Mouse (Mus musculus): ENCODE data around the gene Ptpn1. TPM values are rescaled to one million over a fixed set of nuclear protein-coding genes. Genes with fewer than 3 reads are reported as not detected.

Ptpn1 gene
- polyA plus RNA-seq, 1 experiment from 2014 or later, result 57.4 TPM

GRCm38 (mm10) chr2:167925841-167926800, 5.7 kb upstream of the Ptpn1 start:
- Histone ChIP-seq H3K9ac (ENCODE audit: low read length) (no peak overlapping the region), H3K27me3 (ENCODE audit: control insufficient read depth, insufficient read depth, low read length) (no peaks in the 10 kb centered on the region), H3K4me1 (ENCODE audit: control insufficient read depth, insufficient read depth, low read length) (no peaks in the 10 kb centered on the region), H3K4me2 (ENCODE audit: low read depth, severe bottlenecking) (no peak overlapping the region), H3K9me3 (ENCODE audit: control insufficient read depth, low read length) (no peaks in the 10 kb centered on the region), H3K4me3 (ENCODE audit: low read depth, low read length) (no peak overlapping the region), H3K27ac (replicated peaks; ENCODE audit: low read depth, low read length) (no peak overlapping the region), H3K36me3 (ENCODE audit: control insufficient read depth, insufficient read depth, low read length) (no peaks in the 10 kb centered on the region)
- no peak for DNase-seq (ENCODE audit: low spot score)
- WGBS, result 85% methylated on average over 11 of the region's 11 CpGs
- ATAC-seq (ENCODE audit: insufficient number of reproducible peaks, low FRiP score, low TSS enrichment, low read depth), result no peak

DNA sequence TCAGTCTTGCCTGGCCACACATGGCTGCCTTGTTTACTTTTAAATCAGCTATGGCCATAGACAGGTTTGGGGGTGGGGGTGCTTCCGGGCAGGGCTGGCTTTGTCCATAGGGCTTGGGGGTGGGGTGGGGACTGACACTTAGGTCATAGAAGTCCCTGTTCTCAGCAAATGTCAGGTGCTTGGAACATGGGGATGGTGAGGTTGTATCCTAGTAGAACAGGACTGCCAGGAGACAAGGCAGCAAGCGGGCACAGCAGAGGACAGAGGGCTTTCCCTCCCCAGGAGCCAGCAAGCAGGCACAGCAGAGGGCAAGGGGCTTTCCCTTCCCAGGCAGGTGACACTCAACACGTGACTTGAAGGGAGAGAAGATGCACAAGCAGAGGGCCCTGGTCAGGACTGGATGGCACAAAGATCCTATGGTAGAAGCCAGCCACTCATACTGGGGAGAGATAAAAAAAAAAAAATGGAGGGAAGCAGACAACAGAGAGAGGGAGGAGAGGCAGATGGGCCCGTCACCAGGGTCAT, 3.8 kb upstream of the Ptpn1 start:
- Histone ChIP-seq H3K4me3 (ENCODE audit: low read depth, low read length) (no peak overlapping the region), H3K9ac (ENCODE audit: low read length) (no peak overlapping the region), H3K27ac (replicated peaks; ENCODE audit: low read depth, low read length) (no peak overlapping the region), H3K27me3 (ENCODE audit: control insufficient read depth, insufficient read depth, low read length) (no peaks in the 10 kb centered on the region), H3K4me2 (ENCODE audit: low read depth, severe bottlenecking) (no peak overlapping the region), H3K9me3 (ENCODE audit: control insufficient read depth, low read length) (no peaks in the 10 kb centered on the region), H3K4me1 (ENCODE audit: control insufficient read depth, insufficient read depth, low read length) (peaks cover 5% of the 10 kb centered on the region), H3K36me3 (ENCODE audit: control insufficient read depth, insufficient read depth, low read length) (no peaks in the 10 kb centered on the region)
- ATAC-seq (ENCODE audit: insufficient number of reproducible peaks, low FRiP score, low TSS enrichment, low read depth) (no peak), DNase-seq (ENCODE audit: low spot score) (no peak)
- 80% methylated on average over 4 of the region's 4 CpGs for WGBS

DNA sequence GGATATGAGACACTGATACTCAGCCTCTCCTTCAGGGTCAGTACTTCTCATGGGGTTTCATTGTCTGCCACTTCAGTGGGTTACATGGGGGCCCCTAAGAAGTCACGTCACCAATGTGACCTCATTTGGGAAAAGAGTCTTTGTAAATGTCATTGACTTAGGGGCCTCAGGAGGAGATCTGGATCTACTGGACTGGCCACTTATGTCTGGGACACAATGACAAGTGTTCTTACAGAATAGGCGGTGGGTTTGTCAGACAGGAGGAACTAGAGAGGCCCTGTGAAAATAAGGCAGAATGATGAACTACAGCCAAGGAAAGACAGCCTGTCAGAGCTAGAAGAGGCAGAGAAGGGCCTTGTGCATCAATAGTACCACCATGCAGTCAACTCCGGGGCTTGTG, 2.9 kb upstream of the Ptpn1 start:
- H3K27ac ChIP-seq (replicated peaks; ENCODE audit: low read depth, low read length), result no peak overlapping the region
- no peak overlapping the region for H3K4me3 ChIP-seq (ENCODE audit: low read depth, low read length)
- no peak for ATAC-seq (ENCODE audit: insufficient number of reproducible peaks, low FRiP score, low TSS enrichment, low read depth)
- no peak for DNase-seq (ENCODE audit: low spot score)
- no peak overlapping the region for H3K9ac ChIP-seq (ENCODE audit: low read length)
- peaks cover 6% of the 10 kb centered on the region for H3K4me1 ChIP-seq (ENCODE audit: control insufficient read depth, insufficient read depth, low read length)
- H3K27me3 ChIP-seq (ENCODE audit: control insufficient read depth, insufficient read depth, low read length), result no peaks in the 10 kb centered on the region
- 82% methylated on average over 3 of the region's 3 CpGs for WGBS
- no peak overlapping the region for H3K4me2 ChIP-seq (ENCODE audit: low read depth, severe bottlenecking)
- H3K9me3 ChIP-seq (ENCODE audit: control insufficient read depth, low read length), result no peaks in the 10 kb centered on the region
- no peaks in the 10 kb centered on the region for H3K36me3 ChIP-seq (ENCODE audit: control insufficient read depth, insufficient read depth, low read length)

- WGBS, result 86% methylated on average over 3 of the region's 3 CpGs
- ATAC-seq (ENCODE audit: insufficient number of reproducible peaks, low FRiP score, low TSS enrichment, low read depth) (no peak), DNase-seq (ENCODE audit: low spot score) (no peak)
- Histone ChIP-seq H3K36me3 (ENCODE audit: control insufficient read depth, insufficient read depth, low read length) (no peaks in the 10 kb centered on the region), H3K4me2 (ENCODE audit: low read depth, severe bottlenecking) (no peak overlapping the region; the same call in 1 of the 2 replicates), H3K9ac (ENCODE audit: low read length) (no peak overlapping the region), H3K27me3 (ENCODE audit: control insufficient read depth, insufficient read depth, low read length) (no peaks in the 10 kb centered on the region), H3K4me1 (ENCODE audit: control insufficient read depth, insufficient read depth, low read length) (peaks cover 6% of the 10 kb centered on the region), H3K27ac (replicated peaks; ENCODE audit: low read depth, low read length) (no peak overlapping the region), H3K4me3 (ENCODE audit: low read depth, low read length) (no peak overlapping the region), H3K9me3 (ENCODE audit: control insufficient read depth, low read length) (no peaks in the 10 kb centered on the region)
Observed at GRCm38 (mm10) chr2:167930975-167931374, 882 bp upstream of the Ptpn1 start.

- DNase-seq (ENCODE audit: low spot score) (peak; percentile 40), ATAC-seq (ENCODE audit: insufficient number of reproducible peaks, low FRiP score, low TSS enrichment, low read depth) (peak; percentile 68)
- peaks cover 6% of the 10 kb centered on the region for H3K4me1 ChIP-seq (ENCODE audit: control insufficient read depth, insufficient read depth, low read length)
- H3K9me3 ChIP-seq (ENCODE audit: control insufficient read depth, low read length), result no peaks in the 10 kb centered on the region
- H3K9ac ChIP-seq (ENCODE audit: low read length), result peak overlapping the region; percentile 86
- H3K4me3 ChIP-seq (ENCODE audit: low read depth, low read length), result peak overlapping the region; percentile 92
- no peaks in the 10 kb centered on the region for H3K36me3 ChIP-seq (ENCODE audit: control insufficient read depth, insufficient read depth, low read length)
- WGBS, result under 1% methylated on average over 18 of the region's 18 CpGs
- peak overlapping the region; percentile 47; the same call in 1 of the 2 replicates for H3K27ac ChIP-seq (replicated peaks; ENCODE audit: low read depth, low read length)
- H3K4me2 ChIP-seq (ENCODE audit: low read depth, severe bottlenecking), result peak overlapping the region; percentile 90
- no peaks in the 10 kb centered on the region for H3K27me3 ChIP-seq (ENCODE audit: control insufficient read depth, insufficient read depth, low read length)
Observed at GRCm38 (mm10) chr2:167932727-167933231, 922 bp downstream of the Ptpn1 start.

- DNase-seq (ENCODE audit: low spot score) (no peak), ATAC-seq (ENCODE audit: insufficient number of reproducible peaks, low FRiP score, low TSS enrichment, low read depth) (no peak)
- Histone ChIP-seq H3K9ac (ENCODE audit: low read length) (peak overlapping the region; percentile 86; the same call in 1 of the 2 replicates), H3K9me3 (ENCODE audit: control insufficient read depth, low read length) (no peaks in the 10 kb centered on the region), H3K4me1 (ENCODE audit: control insufficient read depth, insufficient read depth, low read length) (peaks cover 6% of the 10 kb centered on the region), H3K27ac (replicated peaks; ENCODE audit: low read depth, low read length) (no peak overlapping the region), H3K4me3 (ENCODE audit: low read depth, low read length) (peak overlapping the region; percentile 92; the same call in 1 of the 2 replicates), H3K4me2 (ENCODE audit: low read depth, severe bottlenecking) (peak overlapping the region; percentile 90), H3K36me3 (ENCODE audit: control insufficient read depth, insufficient read depth, low read length) (no peaks in the 10 kb centered on the region), H3K27me3 (ENCODE audit: control insufficient read depth, insufficient read depth, low read length) (no peaks in the 10 kb centered on the region)
- WGBS, result 64% methylated on average over 7 of the region's 7 CpGs
Observed at GRCm38 (mm10) chr2:167933397-167933796, 1.5 kb downstream of the Ptpn1 start.

GRCm38 (mm10) chr2:167935956-167936355, 4.1 kb downstream of the Ptpn1 start:
- 84% methylated on average over 3 of the region's 3 CpGs for WGBS
- no peak overlapping the region for H3K27ac ChIP-seq (replicated peaks; ENCODE audit: low read depth, low read length)

GRCm38 (mm10) chr2:167938786-167939185, 6.9 kb downstream of the Ptpn1 start:
- no peaks in the 10 kb centered on the region for H3K9me3 ChIP-seq (ENCODE audit: control insufficient read depth, low read length)
- H3K4me1 ChIP-seq (ENCODE audit: control insufficient read depth, insufficient read depth, low read length), result peaks cover 36% of the 10 kb centered on the region
- no peak overlapping the region for H3K4me3 ChIP-seq (ENCODE audit: low read depth, low read length)
- no peaks in the 10 kb centered on the region for H3K36me3 ChIP-seq (ENCODE audit: control insufficient read depth, insufficient read depth, low read length)
- H3K27ac ChIP-seq (replicated peaks; ENCODE audit: low read depth, low read length), result no peak overlapping the region
- DNase-seq (ENCODE audit: low spot score), result no peak
- no peak for ATAC-seq (ENCODE audit: insufficient number of reproducible peaks, low FRiP score, low TSS enrichment, low read depth)
- no peaks in the 10 kb centered on the region for H3K27me3 ChIP-seq (ENCODE audit: control insufficient read depth, insufficient read depth, low read length)
- no peak overlapping the region for H3K4me2 ChIP-seq (ENCODE audit: low read depth, severe bottlenecking)
- WGBS, result 70% methylated on average over 3 of the region's 3 CpGs
- no peak overlapping the region for H3K9ac ChIP-seq (ENCODE audit: low read length)

More at GRCm38 (mm10) chr2:167935956-167936355, 4.1 kb downstream of the Ptpn1 start:
- Histone ChIP-seq H3K4me3 (ENCODE audit: low read depth, low read length) (no peak overlapping the region), H3K9ac (ENCODE audit: low read length) (no peak overlapping the region), H3K4me2 (ENCODE audit: low read depth, severe bottlenecking) (no peak overlapping the region), H3K4me1 (ENCODE audit: control insufficient read depth, insufficient read depth, low read length) (peaks cover 24% of the 10 kb centered on the region), H3K27me3 (ENCODE audit: control insufficient read depth, insufficient read depth, low read length) (no peaks in the 10 kb centered on the region), H3K9me3 (ENCODE audit: control insufficient read depth, low read length) (no peaks in the 10 kb centered on the region), H3K36me3 (ENCODE audit: control insufficient read depth, insufficient read depth, low read length) (no peaks in the 10 kb centered on the region)
- ATAC-seq (ENCODE audit: insufficient number of reproducible peaks, low FRiP score, low TSS enrichment, low read depth), result no peak
- no peak for DNase-seq (ENCODE audit: low spot score)
